Mouse (Mus musculus) pancreas, adult 10 weeks (tissue): ENCODE results near the gene Tmem242. TPM values are rescaled to one million over a fixed set of nuclear protein-coding genes. Genes with fewer than 3 reads are reported as not detected.

Experiments used
- polyA plus RNA-seq: library from polyadenylated mRNA; stranded (reverse); fragments of 350-450 nt; fragmentation: Illumina TruSeq; extraction: RNeasy Lipid Tissue Mini Kit (QIAGEN cat#74804); gene quantifications from one replicate; pipeline ENCODE4 v1.2.3, GENCODE M21; 2015; ENCODE audit warnings: low read depth, low replicate concordance; ENCODE audit not compliant: insufficient read depth

Tmem242 gene
- polyA plus RNA-seq: 26.9 TPM

GRCm38 (mm10) chr17:5440159-5440971 is at the start of gene Tmem242:
Tmem242 (minus strand) TSS chr17:5440259.

DNA sequence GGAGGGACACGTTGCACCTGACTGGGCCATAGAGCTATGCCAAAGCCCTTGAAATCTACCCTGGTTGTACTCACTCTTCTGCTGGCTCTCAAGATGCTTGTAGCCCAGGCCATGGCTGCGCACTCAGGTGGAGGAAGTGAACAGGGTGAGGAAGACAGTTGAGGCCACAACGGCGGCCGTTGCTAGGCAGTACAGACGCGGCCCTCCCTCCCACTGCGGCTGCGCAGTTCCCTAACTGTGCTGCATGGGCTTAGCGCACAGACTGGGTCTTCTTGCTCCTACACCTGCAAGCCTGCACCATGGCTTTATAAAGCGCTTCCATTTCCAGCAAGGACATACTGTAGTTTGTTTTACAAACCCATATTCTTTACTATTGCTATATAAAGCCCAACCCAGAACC is 21.5 kb downstream of the Tmem242 start, which contains the start of gene Ldhal6b:
Gene Ldhal6b (minus strand): TSS at position 223 of the 400 bp plus-strand sequence.

Other genes with a start within 250 kb of the Tmem242 start
- not detected for gene Ldhal6b, start 21.5 kb downstream of the Tmem242 start, polyA plus RNA-seq
- gene Zdhhc14, start 52.3 kb upstream of the Tmem242 start, polyA plus RNA-seq: 2.5 TPM